Mouse (Mus musculus) embryonic facial prominence, embryonic 14.5 days (tissue): ENCODE measurements at regions not wholly inside any gene's neighbourhood (a gene's known extent, or its start where the extent isn't known, plus 50 kb on each side); places are given as distances from the start of the nearest gene placed in this dataset.
"Not testable (repeated sequence)": the region's sequence is repeated elsewhere in the genome, so short reads cannot be mapped to it uniquely, and the experiment has no call there.

Experiments
- ATAC-seq: fragments of 200-750 bp; cut with Nextera tagmentation; 2 replicates; pipeline ENCODE4 v1.8.0; 2017; ENCODE audit warnings: low read depth, moderate number of reproducible peaks, moderate TSS enrichment
- DNase-seq: peaks from one replicate; pipeline ENCODE4 v3.0.0-alpha.2; 2015; ENCODE audit warnings: low spot score
- H3K27ac ChIP-seq: fragments of 300-500 bp; sonication (generic); replicated peaks from 2 replicates; pipeline ENCODE4 v1.5.1; 2014; ENCODE audit warnings: low read depth, mild to moderate bottlenecking, low read length, moderate library complexity
- H3K27me3 ChIP-seq: fragments of 300-500 bp; sonication (generic); replicated peaks from 2 replicates; pipeline ENCODE4 v1.6.1; 2014; ENCODE audit warnings: low read length; ENCODE audit not compliant: control insufficient read depth, insufficient read depth
- H3K36me3 ChIP-seq: fragments of 300-500 bp; sonication (generic); 2 replicates; pipeline ENCODE4 v1.6.1; 2014; ENCODE audit warnings: low read length, mixed read lengths; ENCODE audit not compliant: control insufficient read depth, insufficient read depth
- H3K4me1 ChIP-seq: fragments of 300-500 bp; sonication (generic); 2 replicates; pipeline ENCODE4 v1.6.1; 2014; ENCODE audit warnings: antibody characterized with exemption, low read length; ENCODE audit not compliant: control insufficient read depth, insufficient read depth
- H3K4me2 ChIP-seq: fragments of 300-500 bp; sonication (generic); 2 replicates; pipeline ENCODE4 v1.6.1; 2014; ENCODE audit warnings: low read depth, mild to moderate bottlenecking, low read length, moderate library complexity, mixed read lengths
- H3K4me3 ChIP-seq: fragments of 300-500 bp; sonication (generic); 2 replicates; pipeline ENCODE4 v1.5.1; 2014; ENCODE audit warnings: low read depth, mild to moderate bottlenecking, low read length
- H3K9ac ChIP-seq: fragments of 300-500 bp; sonication (generic); 2 replicates; pipeline ENCODE4 v1.6.1; 2014; ENCODE audit warnings: low read depth, mild to moderate bottlenecking, low read length, moderate library complexity, mixed read lengths
- H3K9me3 ChIP-seq: fragments of 300-500 bp; sonication (generic); 2 replicates; pipeline ENCODE4 v1.6.1; 2016; ENCODE audit warnings: low read length; ENCODE audit not compliant: control insufficient read depth
- WGBS: fragments of 180-500 bp; shearing (Covaris S2); extraction: QIAGEN DNeasy Blood & Tissue Kit; methylation state at CpG from one replicate; pipeline ENCODE4 v1.1.7; 2014; 5-methylcytosine and 5-hydroxymethylcytosine counted together

- DNase-seq (peak; percentile 62), ATAC-seq (peak; percentile 55; the same call in 1 of the 2 replicates)
- Histone ChIP-seq H3K4me1 (no peaks in the 10 kb centered on the region; the same call in 1 of the 2 replicates), H3K27me3 (no peaks in the 10 kb centered on the region), H3K27ac (no peak overlapping the region), H3K9me3 (no peaks in the 10 kb centered on the region), H3K36me3 (no peaks in the 10 kb centered on the region), H3K4me2 (no peak overlapping the region), H3K9ac (no peak overlapping the region), H3K4me3 (no peak overlapping the region)
- WGBS, result 31% methylated on average over 4 of the region's 4 CpGs
Measured at GRCm38 (mm10) chr2:63580489-63581139, 396.5 kb upstream of the Kcnh7 start.

- H3K27ac ChIP-seq, result no peak overlapping the region
- peaks cover 2% of the 10 kb centered on the region for H3K4me1 ChIP-seq
- no peak overlapping the region for H3K9ac ChIP-seq
- no peak overlapping the region for H3K4me2 ChIP-seq
- WGBS, result 63% methylated on average over 5 of the region's 5 CpGs
- DNase-seq, result peak; percentile 46
- H3K9me3 ChIP-seq, result no peaks in the 10 kb centered on the region
- H3K36me3 ChIP-seq, result no peaks in the 10 kb centered on the region
- H3K4me3 ChIP-seq, result no peak overlapping the region
- ATAC-seq, result no peak; the same call in 1 of the 2 replicates
- no peaks in the 10 kb centered on the region for H3K27me3 ChIP-seq
Measured at GRCm38 (mm10) chr2:63575172-63575571, 391.1 kb upstream of the Kcnh7 start.

- H3K4me2 ChIP-seq, result no peak overlapping the region
- H3K36me3 ChIP-seq, result no peaks in the 10 kb centered on the region
- no peaks in the 10 kb centered on the region for H3K9me3 ChIP-seq
- ATAC-seq, result peak; percentile 85; the same call in 1 of the 2 replicates
- H3K9ac ChIP-seq, result no peak overlapping the region
- no peaks in the 10 kb centered on the region for H3K27me3 ChIP-seq
- 33% methylated on average over 4 of the region's 4 CpGs for WGBS
- peaks cover 2% of the 10 kb centered on the region for H3K4me1 ChIP-seq
- H3K27ac ChIP-seq, result no peak overlapping the region
- DNase-seq, result peak; percentile 69
- H3K4me3 ChIP-seq, result no peak overlapping the region
Measured at GRCm38 (mm10) chr2:63574008-63574703, 390.1 kb upstream of the Kcnh7 start.

GRCm38 (mm10) chr2:63573015-63573807 is 389.1 kb upstream of the Kcnh7 start:
- Histone ChIP-seq H3K9ac (no peak overlapping the region), H3K27me3 (no peaks in the 10 kb centered on the region), H3K4me1 (peaks cover 2% of the 10 kb centered on the region; the same call in 1 of the 2 replicates), H3K9me3 (no peaks in the 10 kb centered on the region), H3K27ac (no peak overlapping the region), H3K36me3 (no peaks in the 10 kb centered on the region), H3K4me2 (no peak overlapping the region), H3K4me3 (no peak overlapping the region)
- ATAC-seq (no peak), DNase-seq (no peak)
- 41% methylated on average over 9 of the region's 9 CpGs for WGBS

- WGBS, result 66% methylated on average over 3 of the region's 3 CpGs
Measured at GRCm38 (mm10) chr2:63556858-63557419, 372.9 kb upstream of the Kcnh7 start.

GRCm38 (mm10) chr2:63541836-63542235 is 357.7 kb upstream of the Kcnh7 start:
- not testable (repeated sequence) for H3K4me2 ChIP-seq, H3K4me3 ChIP-seq, H3K27me3 ChIP-seq

More at GRCm38 (mm10) chr2:63556858-63557419, 372.9 kb upstream of the Kcnh7 start:
- Histone ChIP-seq H3K9ac (no peak overlapping the region), H3K4me2 (no peak overlapping the region), H3K4me3 (no peak overlapping the region), H3K27me3 (no peaks in the 10 kb centered on the region), H3K4me1 (no peaks in the 10 kb centered on the region), H3K36me3 (no peaks in the 10 kb centered on the region), H3K9me3 (no peaks in the 10 kb centered on the region), H3K27ac (no peak overlapping the region)
- no peak for ATAC-seq
- DNase-seq, result no peak

GRCm38 (mm10) chr2:63518534-63518933 is 334.4 kb upstream of the Kcnh7 start:
- DNase-seq, result no peak
- no peaks in the 10 kb centered on the region for H3K9me3 ChIP-seq
- no peaks in the 10 kb centered on the region for H3K4me1 ChIP-seq
- no peak overlapping the region for H3K4me2 ChIP-seq
- H3K36me3 ChIP-seq, result no peaks in the 10 kb centered on the region
- ATAC-seq, result no peak
- WGBS, result 86% methylated on average over 2 of the region's 2 CpGs
- no peaks in the 10 kb centered on the region for H3K27me3 ChIP-seq
- H3K4me3 ChIP-seq, result no peak overlapping the region
- H3K27ac ChIP-seq, result no peak overlapping the region
- H3K9ac ChIP-seq, result no peak overlapping the region

More at GRCm38 (mm10) chr2:63541836-63542235, 357.7 kb upstream of the Kcnh7 start:
- ATAC-seq, H3K9me3 ChIP-seq, H3K36me3 ChIP-seq, DNase-seq, H3K27ac ChIP-seq, H3K4me1 ChIP-seq, H3K9ac ChIP-seq: not testable (repeated sequence)

GRCm38 (mm10) chr2:63513554-63514226 is 329.6 kb upstream of the Kcnh7 start:
- Histone ChIP-seq H3K27me3 (no peaks in the 10 kb centered on the region), H3K36me3 (no peaks in the 10 kb centered on the region), H3K4me3 (no peak overlapping the region), H3K4me1 (no peaks in the 10 kb centered on the region), H3K27ac (no peak overlapping the region), H3K9me3 (no peaks in the 10 kb centered on the region), H3K4me2 (no peak overlapping the region), H3K9ac (no peak overlapping the region)
- ATAC-seq (no peak), DNase-seq (peak; percentile 50)
- WGBS, result 79% methylated on average over 1 of the region's 1 CpGs
